Mouse (Mus musculus) midbrain, embryonic 12.5 days (tissue): ENCODE measurements around the gene Pdhx. TPM values are rescaled to one million over a fixed set of nuclear protein-coding genes. Genes with fewer than 3 reads are reported as not detected.

ENCODE experiments used
- ATAC-seq: fragments of 200-750 bp; cut with Nextera tagmentation; 2 replicates; pipeline ENCODE4 v1.8.0; 2017; ENCODE audit warnings: low read depth, moderate TSS enrichment, moderate library complexity; ENCODE audit not compliant: low FRiP score
- H3K27ac ChIP-seq: fragments of 300-500 bp; sonication (generic); replicated peaks from 2 replicates; pipeline ENCODE4 v1.5.1; 2016; ENCODE audit warnings: mild to moderate bottlenecking
- H3K27me3 ChIP-seq: fragments of 300-500 bp; sonication (generic); 2 replicates; pipeline ENCODE4 v1.6.1; 2016; ENCODE audit warnings: mild to moderate bottlenecking
- H3K36me3 ChIP-seq: fragments of 300-500 bp; sonication (generic); 2 replicates; pipeline ENCODE4 v1.6.1; 2016
- H3K4me1 ChIP-seq: fragments of 300-500 bp; sonication (generic); 2 replicates; pipeline ENCODE4 v1.6.1; 2016
- H3K4me2 ChIP-seq: fragments of 300-500 bp; sonication (generic); replicated peaks from 2 replicates; pipeline ENCODE4 v1.6.1; 2016; ENCODE audit warnings: mild to moderate bottlenecking, moderate library complexity
- H3K4me3 ChIP-seq: fragments of 300-500 bp; sonication (generic); 2 replicates; pipeline ENCODE4 v1.5.1; 2016; ENCODE audit warnings: mild to moderate bottlenecking
- H3K9ac ChIP-seq: fragments of 300-500 bp; sonication (generic); replicated peaks from 2 replicates; pipeline ENCODE4 v1.6.1; 2016; ENCODE audit warnings: mild to moderate bottlenecking, moderate library complexity
- H3K9me3 ChIP-seq: fragments of 300-500 bp; sonication (generic); 2 replicates; pipeline ENCODE4 v1.6.1; 2016; ENCODE audit warnings: mild to moderate bottlenecking
- WGBS: fragments of 180-500 bp; shearing (Covaris S2); methylation state at CpG from one replicate; pipeline ENCODE4 v1.1.7; 2016; 5-methylcytosine and 5-hydroxymethylcytosine counted together
- polyA plus RNA-seq: library from polyadenylated mRNA; unstranded; fragments of >200 nt; fragmentation: Nextera tagmentation; extraction: Ambion mirVana; gene quantifications from 2 replicates; pipeline ENCODE4 v1.2.1, GENCODE M21; 2016

Gene Pdhx
- polyA plus RNA-seq, 1 experiment from 2014 or later: 48.3 TPM

GRCm38 (mm10) chr2:102981446-102982314, 91.6 kb downstream of the Pdhx start:
- ATAC-seq: no peak
- H3K4me3 ChIP-seq: no peak overlapping the region

GRCm38 (mm10) chr2:102980870-102981269, 92.4 kb downstream of the Pdhx start:
- Histone ChIP-seq H3K9ac (no peak overlapping the region), H3K27ac (no peak overlapping the region), H3K36me3 (no peaks in the 10 kb centered on the region), H3K4me3 (no peak overlapping the region), H3K4me1 (no peaks in the 10 kb centered on the region), H3K4me2 (no peak overlapping the region), H3K9me3 (no peaks in the 10 kb centered on the region), H3K27me3 (no peaks in the 10 kb centered on the region)
- 82% methylated on average over 2 of the region's 2 CpGs for WGBS
- ATAC-seq: no peak

More at GRCm38 (mm10) chr2:102981446-102982314, 91.6 kb downstream of the Pdhx start:
- Histone ChIP-seq H3K4me2 (no peak overlapping the region), H3K4me1 (no peaks in the 10 kb centered on the region), H3K9me3 (no peaks in the 10 kb centered on the region), H3K27me3 (no peaks in the 10 kb centered on the region), H3K27ac (no peak overlapping the region), H3K36me3 (no peaks in the 10 kb centered on the region), H3K9ac (no peak overlapping the region)
- WGBS: 91% methylated on average over 8 of the region's 8 CpGs

GRCm38 (mm10) chr2:102979519-102979918, 93.8 kb downstream of the Pdhx start:
- Histone ChIP-seq H3K27ac (no peak overlapping the region), H3K4me1 (no peaks in the 10 kb centered on the region), H3K4me2 (no peak overlapping the region), H3K36me3 (no peaks in the 10 kb centered on the region), H3K27me3 (no peaks in the 10 kb centered on the region), H3K9ac (no peak overlapping the region), H3K4me3 (no peak overlapping the region), H3K9me3 (no peaks in the 10 kb centered on the region)
- no peak for ATAC-seq
- 79% methylated on average over 2 of the region's 2 CpGs for WGBS

- ATAC-seq: no peak
- Histone ChIP-seq H3K9me3 (no peaks in the 10 kb centered on the region), H3K27ac (no peak overlapping the region), H3K9ac (no peak overlapping the region), H3K4me1 (no peaks in the 10 kb centered on the region), H3K4me3 (no peak overlapping the region), H3K36me3 (no peaks in the 10 kb centered on the region), H3K27me3 (no peaks in the 10 kb centered on the region), H3K4me2 (no peak overlapping the region)
Observed at GRCm38 (mm10) chr2:102979112-102979511, 94.2 kb downstream of the Pdhx start.

GRCm38 (mm10) chr2:102975358-102975945, 97.9 kb downstream of the Pdhx start:
- Histone ChIP-seq H3K4me2 (no peak overlapping the region), H3K27me3 (no peaks in the 10 kb centered on the region), H3K27ac (no peak overlapping the region), H3K4me3 (no peak overlapping the region), H3K4me1 (no peaks in the 10 kb centered on the region), H3K36me3 (no peaks in the 10 kb centered on the region), H3K9ac (no peak overlapping the region), H3K9me3 (no peaks in the 10 kb centered on the region)
- 85% methylated on average over 5 of the region's 5 CpGs for WGBS
- ATAC-seq: no peak

- no peak overlapping the region for H3K4me3 ChIP-seq
- no peaks in the 10 kb centered on the region for H3K4me1 ChIP-seq
- H3K27ac ChIP-seq: no peak overlapping the region
- H3K9me3 ChIP-seq: no peaks in the 10 kb centered on the region
- 94% methylated on average over 3 of the region's 3 CpGs for WGBS
- H3K27me3 ChIP-seq: no peaks in the 10 kb centered on the region
- H3K36me3 ChIP-seq: no peaks in the 10 kb centered on the region
- no peak overlapping the region for H3K4me2 ChIP-seq
- no peak overlapping the region for H3K9ac ChIP-seq
- ATAC-seq: no peak
Observed at GRCm38 (mm10) chr2:102973115-102973514, 100.2 kb downstream of the Pdhx start.

GRCm38 (mm10) chr2:102972575-102972974, 100.7 kb downstream of the Pdhx start:
- no peak for ATAC-seq
- Histone ChIP-seq H3K27ac (no peak overlapping the region), H3K9me3 (no peaks in the 10 kb centered on the region), H3K4me2 (no peak overlapping the region), H3K9ac (no peak overlapping the region), H3K4me3 (no peak overlapping the region), H3K4me1 (no peaks in the 10 kb centered on the region), H3K36me3 (no peaks in the 10 kb centered on the region), H3K27me3 (no peaks in the 10 kb centered on the region)
- WGBS: 73% methylated on average over 5 of the region's 5 CpGs

- no peak overlapping the region for H3K4me2 ChIP-seq
- H3K4me1 ChIP-seq: no peaks in the 10 kb centered on the region
- H3K9me3 ChIP-seq: no peaks in the 10 kb centered on the region
- no peak overlapping the region for H3K27ac ChIP-seq
- no peak overlapping the region for H3K9ac ChIP-seq
- no peak for ATAC-seq
- no peak overlapping the region for H3K4me3 ChIP-seq
- no peaks in the 10 kb centered on the region for H3K27me3 ChIP-seq
- no peaks in the 10 kb centered on the region for H3K36me3 ChIP-seq
Observed at GRCm38 (mm10) chr2:102971951-102972350, 101.4 kb downstream of the Pdhx start.

Other genes starting within 250 kb of the Pdhx start
- gene Cd44, start 171.8 kb downstream of the Pdhx start, polyA plus RNA-seq: 3.0 TPM in 2 replicates
- gene Apip, start 162 bp upstream of the Pdhx start, polyA plus RNA-seq: 47.5 and 51.1 TPM in 2 replicates
- not detected in 2 replicates for gene Ehf, start 229.8 kb upstream of the Pdhx start, polyA plus RNA-seq